Mouse (Mus musculus): ENCODE measurements at regions not wholly inside any gene's neighbourhood (a gene's known extent, or its start where the extent isn't known, plus 50 kb on each side); places are given as distances from the start of the nearest gene placed in this dataset.

DNA sequence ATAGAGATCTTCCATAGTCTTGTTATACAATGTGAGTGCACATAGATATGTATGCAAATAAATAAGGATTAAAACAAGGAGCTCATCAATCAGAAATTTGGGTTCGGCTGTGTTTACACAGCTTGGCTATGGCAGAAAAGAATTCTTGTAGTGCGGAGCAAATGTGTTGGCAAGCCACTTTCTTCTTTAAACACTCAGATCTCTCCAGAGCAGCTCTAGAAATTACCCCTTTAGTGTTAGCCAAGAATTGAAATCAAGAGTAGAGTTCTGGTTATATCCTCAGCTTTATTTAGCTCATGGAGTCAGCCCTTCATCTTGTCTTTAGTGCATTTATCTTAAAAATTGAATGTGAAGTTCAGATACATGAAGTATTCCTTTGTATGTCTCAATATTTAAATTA lies 164.5 kb upstream of the Fam84a start:
- Histone ChIP-seq H3K4me1 (ENCODE audit: insufficient read depth) (no peaks in the 10 kb centered on the region), H3K9ac (no peak overlapping the region), H3K27me3 (ENCODE audit: insufficient read depth, low read length) (no peaks in the 10 kb centered on the region), H3K27ac (ENCODE audit: low read depth, low read length) (no peak overlapping the region), H3K36me3 (ENCODE audit: insufficient read depth) (no peaks in the 10 kb centered on the region), H3K4me3 (ENCODE audit: low read depth, low read length) (no peak overlapping the region), H3K4me2 (ENCODE audit: low read depth) (no peak overlapping the region), H3K9me3 (ENCODE audit: low read length) (no peaks in the 10 kb centered on the region)
- peak; percentile 14 for DNase-seq
- peak; percentile 54 for ATAC-seq
- 39% methylated on average over 2 of the region's 2 CpGs for WGBS
- no peak for TF ChIP-seq CTCF (IDR thresholded peaks at IDR 0.05; ENCODE audit: low read depth)

DNA sequence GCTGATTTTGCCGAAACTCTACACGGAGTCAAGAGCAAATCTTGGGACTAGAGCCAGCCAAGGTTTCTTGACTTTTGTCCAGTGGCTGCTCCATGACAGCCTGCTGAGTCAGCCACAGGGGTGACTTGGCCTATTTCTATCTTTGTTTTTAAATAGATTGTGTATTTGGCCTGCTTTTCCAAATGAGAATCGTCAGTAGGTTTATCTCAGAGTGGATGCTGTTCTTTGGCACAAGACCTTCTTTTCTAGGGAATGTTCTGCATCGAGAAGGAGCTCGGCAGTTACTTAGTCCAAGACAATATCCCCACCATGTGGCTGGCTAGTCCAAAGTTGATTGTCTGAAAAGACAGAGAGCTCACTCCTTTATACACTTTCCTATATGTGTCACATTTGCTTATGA lies 163.9 kb upstream of the Fam84a start:
- Histone ChIP-seq H3K27ac (ENCODE audit: low read depth, low read length) (no peak overlapping the region), H3K9me3 (ENCODE audit: low read length) (no peaks in the 10 kb centered on the region), H3K4me1 (ENCODE audit: insufficient read depth) (no peaks in the 10 kb centered on the region), H3K4me2 (ENCODE audit: low read depth) (no peak overlapping the region), H3K4me3 (ENCODE audit: low read depth, low read length) (no peak overlapping the region), H3K36me3 (ENCODE audit: insufficient read depth) (no peaks in the 10 kb centered on the region), H3K9ac (no peak overlapping the region), H3K27me3 (ENCODE audit: insufficient read depth, low read length) (no peaks in the 10 kb centered on the region)
- peak; percentile 33 for DNase-seq
- TF ChIP-seq CTCF (IDR thresholded peaks at IDR 0.05; ENCODE audit: low read depth): peak; percentile 48
- ATAC-seq: peak; percentile 64; the same call in 1 of the 2 replicates
- WGBS: 45% methylated on average over 5 of the region's 5 CpGs

DNA sequence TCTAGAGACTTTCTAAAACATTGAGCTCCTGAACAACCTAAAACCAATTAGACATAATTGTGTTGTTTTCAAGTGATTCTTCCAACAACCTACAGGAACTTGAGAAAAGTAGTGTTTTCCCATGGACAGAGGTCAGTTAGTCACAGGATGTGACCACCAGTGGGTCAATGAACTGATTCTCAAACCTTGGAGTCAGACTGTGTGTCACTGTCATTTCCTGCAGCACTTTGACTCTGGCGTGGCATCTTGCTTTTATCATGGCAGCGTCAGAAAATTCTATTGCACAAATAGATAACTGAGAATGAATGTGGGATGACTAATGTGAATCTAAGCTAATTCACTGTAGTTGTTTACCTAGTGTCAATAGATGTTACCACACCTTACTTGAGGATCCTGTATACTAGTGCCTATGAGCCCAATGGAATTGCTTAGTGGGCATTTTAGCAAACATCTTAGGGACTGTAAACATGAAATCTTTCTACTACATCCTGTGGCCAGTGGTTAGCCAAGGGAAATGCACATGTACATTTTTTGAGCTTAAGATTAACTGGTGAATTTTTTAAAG lies 150.6 kb upstream of the Fam84a start:
- no peak overlapping the region for H3K4me3 ChIP-seq (ENCODE audit: low read depth, low read length)
- H3K27me3 ChIP-seq (ENCODE audit: insufficient read depth, low read length): no peaks in the 10 kb centered on the region
- DNase-seq: no peak
- H3K27ac ChIP-seq (ENCODE audit: low read depth, low read length): no peak overlapping the region
- no peaks in the 10 kb centered on the region for H3K4me1 ChIP-seq (ENCODE audit: insufficient read depth)
- no peak for TF ChIP-seq CTCF (IDR thresholded peaks at IDR 0.05; ENCODE audit: low read depth)
- H3K36me3 ChIP-seq (ENCODE audit: insufficient read depth): no peaks in the 10 kb centered on the region
- H3K4me2 ChIP-seq (ENCODE audit: low read depth): no peak overlapping the region
- WGBS: 87% methylated on average over 2 of the region's 2 CpGs
- H3K9ac ChIP-seq: no peak overlapping the region
- no peaks in the 10 kb centered on the region for H3K9me3 ChIP-seq (ENCODE audit: low read length)
- ATAC-seq: no peak

DNA sequence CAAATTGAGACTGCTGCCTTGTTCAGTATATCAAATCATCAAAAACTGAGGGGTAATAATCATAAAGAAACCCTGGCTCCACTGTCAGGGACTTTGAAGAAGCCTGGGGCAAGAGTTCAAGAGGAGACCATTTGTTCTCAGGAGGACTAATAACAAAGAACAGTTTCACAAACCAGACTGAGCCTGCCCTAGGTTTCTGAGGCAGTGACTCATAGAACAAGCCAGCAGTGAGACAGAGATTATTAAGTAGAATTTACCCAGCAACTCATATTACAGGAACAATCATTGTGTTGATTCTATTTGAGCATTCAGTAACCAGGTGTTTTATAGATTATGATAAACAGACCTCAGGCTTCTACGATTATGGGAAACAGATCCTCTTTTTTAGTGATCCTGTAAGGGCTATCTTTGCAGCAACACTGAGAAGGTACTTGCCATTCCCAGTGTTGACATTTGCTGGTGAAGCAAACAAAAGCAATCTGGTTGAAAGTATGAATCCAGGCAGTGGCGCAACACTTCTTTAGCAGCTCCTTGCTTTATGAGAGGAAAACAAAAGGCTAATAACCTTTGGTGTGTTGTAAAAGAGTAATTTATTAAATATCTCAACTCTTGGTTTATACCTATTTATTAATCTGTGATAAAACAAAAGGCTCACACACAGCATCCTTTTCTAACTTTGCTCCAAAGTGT lies 150.0 kb upstream of the Fam84a start:
- 77% methylated on average over 2 of the region's 2 CpGs for WGBS
- H3K27me3 ChIP-seq (ENCODE audit: insufficient read depth, low read length): no peaks in the 10 kb centered on the region
- H3K4me2 ChIP-seq (ENCODE audit: low read depth): no peak overlapping the region

DNA sequence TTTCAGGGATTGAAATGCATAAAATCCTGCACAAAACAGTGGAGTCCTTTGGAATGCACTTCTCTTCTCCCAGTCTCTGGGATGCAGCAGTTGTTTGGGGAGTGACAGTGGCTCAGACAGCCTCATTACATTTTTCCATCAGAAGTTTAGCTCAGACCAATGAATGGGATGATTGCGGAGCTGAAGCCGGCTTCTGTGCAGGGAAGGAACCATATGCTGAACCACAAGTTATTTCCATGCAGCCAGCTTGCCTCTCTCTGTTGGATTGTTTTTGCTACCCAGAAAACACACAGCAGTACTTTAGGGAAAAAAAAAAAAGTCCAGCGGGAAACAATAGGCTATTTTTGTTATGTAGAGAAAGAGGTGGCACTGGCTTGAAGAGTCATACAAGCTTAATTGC lies 140.2 kb upstream of the Fam84a start:
- H3K9me3 ChIP-seq (ENCODE audit: low read length): no peaks in the 10 kb centered on the region
- no peaks in the 10 kb centered on the region for H3K36me3 ChIP-seq (ENCODE audit: insufficient read depth)
- H3K9ac ChIP-seq: no peak overlapping the region
- TF ChIP-seq CTCF (IDR thresholded peaks at IDR 0.05; ENCODE audit: low read depth): no peak
- peak; percentile 46 for DNase-seq
- no peaks in the 10 kb centered on the region for H3K27me3 ChIP-seq (ENCODE audit: insufficient read depth, low read length)
- H3K27ac ChIP-seq (ENCODE audit: low read depth, low read length): no peak overlapping the region
- no peak overlapping the region for H3K4me3 ChIP-seq (ENCODE audit: low read depth, low read length)
- ATAC-seq: peak; percentile 68
- no peaks in the 10 kb centered on the region for H3K4me1 ChIP-seq (ENCODE audit: insufficient read depth)
- no peak overlapping the region for H3K4me2 ChIP-seq (ENCODE audit: low read depth)
- 28% methylated on average over 3 of the region's 3 CpGs for WGBS

More for the DNA sequence above, 150.0 kb upstream of the Fam84a start:
- no peaks in the 10 kb centered on the region for H3K9me3 ChIP-seq (ENCODE audit: low read length)
- H3K27ac ChIP-seq (ENCODE audit: low read depth, low read length): no peak overlapping the region
- TF ChIP-seq CTCF (IDR thresholded peaks at IDR 0.05; ENCODE audit: low read depth): no peak
- no peak overlapping the region for H3K4me3 ChIP-seq (ENCODE audit: low read depth, low read length)
- no peak overlapping the region for H3K9ac ChIP-seq
- H3K36me3 ChIP-seq (ENCODE audit: insufficient read depth): no peaks in the 10 kb centered on the region
- H3K4me1 ChIP-seq (ENCODE audit: insufficient read depth): no peaks in the 10 kb centered on the region
- ATAC-seq (no peak), DNase-seq (no peak)

DNA sequence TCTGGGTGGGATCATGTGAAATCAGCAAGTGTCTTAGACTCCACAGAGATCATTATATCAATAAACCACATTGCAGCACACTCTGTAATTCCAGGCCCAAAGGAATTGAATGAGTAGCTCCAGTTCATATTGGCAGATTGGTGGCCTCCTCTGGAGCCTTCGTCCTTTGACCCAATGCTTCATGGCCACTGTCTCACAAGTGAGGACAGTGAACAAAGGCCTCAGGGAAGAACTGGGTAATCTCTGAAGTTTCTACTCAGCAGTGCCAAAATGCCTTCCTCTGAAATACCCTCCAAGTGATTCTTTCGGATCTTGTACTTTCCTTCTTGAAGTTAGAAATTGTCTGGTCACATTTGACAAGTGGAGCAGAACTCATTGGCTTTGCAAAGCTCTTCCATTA lies 135.8 kb upstream of the Fam84a start:
- Histone ChIP-seq H3K27ac (ENCODE audit: low read depth, low read length) (no peak overlapping the region), H3K4me2 (ENCODE audit: low read depth) (no peak overlapping the region), H3K36me3 (ENCODE audit: insufficient read depth) (no peaks in the 10 kb centered on the region), H3K27me3 (ENCODE audit: insufficient read depth, low read length) (no peaks in the 10 kb centered on the region), H3K9me3 (ENCODE audit: low read length) (no peaks in the 10 kb centered on the region), H3K4me1 (ENCODE audit: insufficient read depth) (no peaks in the 10 kb centered on the region), H3K9ac (no peak overlapping the region), H3K4me3 (ENCODE audit: low read depth, low read length) (no peak overlapping the region)
- DNase-seq: no peak
- ATAC-seq: no peak
- TF ChIP-seq CTCF (IDR thresholded peaks at IDR 0.05; ENCODE audit: low read depth): no peak
- WGBS: 82% methylated on average over 2 of the region's 2 CpGs

DNA sequence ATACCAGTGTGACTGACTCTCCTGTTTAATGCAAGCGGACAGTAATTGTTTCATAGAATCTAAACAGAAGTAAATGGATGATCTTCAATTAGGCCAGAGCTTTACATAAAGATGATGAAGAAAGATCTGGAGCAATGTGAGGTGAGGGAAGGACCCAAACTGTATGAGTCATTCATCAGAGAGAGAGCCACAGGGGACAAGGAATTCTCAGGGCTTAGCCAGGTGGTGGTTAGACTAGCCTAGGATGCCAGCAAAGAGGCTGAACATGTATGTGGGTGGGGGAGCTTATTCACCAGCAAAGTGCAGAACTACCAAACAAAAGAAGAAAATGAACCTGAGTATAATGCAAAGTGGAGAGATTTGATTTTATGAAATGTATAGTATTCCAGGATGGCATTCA lies 134.8 kb upstream of the Fam84a start:
- Histone ChIP-seq H3K9ac (no peak overlapping the region), H3K4me2 (ENCODE audit: low read depth) (no peak overlapping the region), H3K36me3 (ENCODE audit: insufficient read depth) (no peaks in the 10 kb centered on the region), H3K9me3 (ENCODE audit: low read length) (no peaks in the 10 kb centered on the region), H3K4me1 (ENCODE audit: insufficient read depth) (no peaks in the 10 kb centered on the region), H3K27ac (ENCODE audit: low read depth, low read length) (no peak overlapping the region), H3K27me3 (ENCODE audit: insufficient read depth, low read length) (no peaks in the 10 kb centered on the region), H3K4me3 (ENCODE audit: low read depth, low read length) (no peak overlapping the region)
- no peak for TF ChIP-seq CTCF (IDR thresholded peaks at IDR 0.05; ENCODE audit: low read depth)
- 90% methylated on average over 1 of the region's 1 CpGs for WGBS
- ATAC-seq (no peak), DNase-seq (no peak)
